In genomic region chr10:122683819-122684330, GRCm38 (mm10) we compare ENCODE assay signal across 21 mouse cellular contexts.
"Had no signal": no experiment of that assay in that cellular context is flagged by ENCODE, and none has a peak within 500 bp of the region (broad histone marks: within the 10 kb centered on the region; RNA-seq: fewer than 3 reads in every experiment).

No protein-coding gene starts in this region.

- H3K27me3 ChIP-seq: neural tube, embryonic 13.5 days had no signal

- DNase-seq: kidney, adult 18-20 months; kidney, postnatal 14 days; left cerebral cortex, postnatal 4 days; lung, adult 18-20 months; lung, postnatal 10 days; lung, postnatal 36 days; retina, postnatal 1 day; right cerebral cortex, postnatal 25 days; thymus, adult 18-20 months; thymus, postnatal 36 days had no signal

- H3K4me3 ChIP-seq: limb, embryonic 12.5 days; limb, embryonic 15.5 days; liver, embryonic 12.5 days; liver, embryonic 15.5 days; lung, embryonic 15.5 days; midbrain, embryonic 12.5 days; myocyte; neural tube, embryonic 13.5 days had no signal

- H3K27ac ChIP-seq: hindbrain, postnatal 0 days; limb, embryonic 12.5 days; limb, embryonic 15.5 days; liver, embryonic 12.5 days; liver, embryonic 15.5 days; lung, embryonic 15.5 days; midbrain, embryonic 12.5 days; neural tube, embryonic 13.5 days had no signal

- H3K9me3 ChIP-seq: limb, embryonic 12.5 days; limb, embryonic 15.5 days; liver, embryonic 12.5 days; liver, embryonic 15.5 days; lung, embryonic 15.5 days; midbrain, embryonic 12.5 days; neural tube, embryonic 13.5 days had no signal

- H3K4me2 ChIP-seq: limb, embryonic 12.5 days; limb, embryonic 15.5 days; liver, embryonic 12.5 days; liver, embryonic 15.5 days; lung, embryonic 15.5 days; midbrain, embryonic 12.5 days; neural tube, embryonic 13.5 days had no signal

- H3K36me3 ChIP-seq: limb, embryonic 12.5 days; limb, embryonic 15.5 days; liver, embryonic 12.5 days; liver, embryonic 15.5 days; lung, embryonic 15.5 days; midbrain, embryonic 12.5 days had no signal

- H3K9ac ChIP-seq: limb, embryonic 12.5 days; limb, embryonic 15.5 days; liver, embryonic 12.5 days; liver, embryonic 15.5 days; lung, embryonic 15.5 days; midbrain, embryonic 12.5 days; neural tube, embryonic 13.5 days had no signal

- ATAC-seq: hindbrain, postnatal 0 days; inflammation-experienced regulatory T-cells, adult 6 months; liver, embryonic 12.5 days; midbrain, embryonic 16.5 days had no signal
